Comparison of ENCODE assay signal across 18 mouse cellular contexts in genomic region chr11:41491966-41492365, GRCm38 (mm10).
A peak's percentile ranks its signal among the peaks of the same experiment; 100 is the strongest.
DNase-seq lines count a peak whose midpoint lies in the region; TF ChIP-seq lines count a peak whose summit lies in the region.
"Had no signal": no experiment of that assay in that cellular context is flagged by ENCODE, and none has a peak within 500 bp of the region (broad histone marks: within the 10 kb centered on the region; RNA-seq: fewer than 3 reads in every experiment).

No protein-coding gene starts in this region.

- intact Hi-C loops in left cerebral cortex, adult 2 months (cut with DNase I) = loop anchor here (2.0 to 5.0 kb wide), 6 partner anchors 161 to 705 kb away; no protein-coding TSS in a partner anchor

- TF ChIP-seq CTCF in layer of hippocampus, adult 2 months (conservative IDR thresholded peaks at IDR 0.05) = no peak
- TF ChIP-seq CTCF in left cerebral cortex, adult 2 months (IDR thresholded peaks at IDR 0.05) = no peak

- no peak overlapping the region for H3K4me3 ChIP-seq in layer of hippocampus, adult 2 months
- no peak overlapping the region for H3K4me3 ChIP-seq in left cerebral cortex, adult 2 months
- H3K4me3 ChIP-seq: embryonic facial prominence, embryonic 10.5 days; erythroblast, embryonic 14.5 days; forebrain, embryonic 15.5 days; liver, embryonic 13.5 days; lung, embryonic 15.5 days had no signal

- peak overlapping the region; percentile 88 for H3K27ac ChIP-seq in layer of hippocampus, adult 2 months
- H3K27ac ChIP-seq in left cerebral cortex, adult 2 months = peak overlapping the region; percentile 83
- H3K27ac ChIP-seq: embryonic facial prominence, embryonic 10.5 days; forebrain, embryonic 15.5 days; liver, embryonic 13.5 days; lung, embryonic 15.5 days; macrophage had no signal

- peak; percentile 54 to 60 for DNase-seq in right cerebral cortex, adult 2 months (ENCODE audit: low spot score in 2 of 2)
- no peak for DNase-seq in right cerebral cortex, postnatal 4 days
- DNase-seq in layer of hippocampus, adult 2 months (ENCODE audit: low spot score in 2 of 2) = peak; percentile 51 to 67
- peak; percentile 8 to 15 for DNase-seq in left cerebral cortex, adult 2 months (ENCODE audit: extremely low spot score in 1 of 2, low spot score in 2 of 2)
- peak; percentile 80 for DNase-seq in telencephalon, adult 2 months (ENCODE audit: low read depth, low spot score)
- no peak for DNase-seq in retina, postnatal 1 day
- no peak for DNase-seq in thymus, postnatal 14 days
- DNase-seq in cerebellum, postnatal 4 days (ENCODE audit: low spot score in 2 of 2) = no peak
- DNase-seq: cerebellum, adult 9-10 months; gastrocnemius, postnatal 14 days; kidney, adult 2 months; kidney, postnatal 14 days; liver, embryonic 13.5 days had no signal

Comparison
In these comparisons a context has a peak if more than half of its experiments do, and no peak if none do; other contexts are left out.
1. DNase-seq: peak in right cerebral cortex, adult 2 months (2 of 2), layer of hippocampus, adult 2 months (2 of 2), left cerebral cortex, adult 2 months (2 of 2) and telencephalon, adult 2 months (single experiment); none in right cerebral cortex, postnatal 4 days (single experiment), retina, postnatal 1 day (single experiment), thymus, postnatal 14 days (single experiment) and cerebellum, postnatal 4 days (0 of 2).